Mouse (Mus musculus) CH12.LX (cell line): ENCODE results near the gene Inpp5f. TPM values are rescaled to one million over a fixed set of nuclear protein-coding genes. Genes with fewer than 3 reads are reported as not detected.

Experiments
- DNase-seq: peaks from one replicate; pipeline ENCODE4 v3.0.0-alpha.2; 2013; ENCODE audit errors: extremely low read depth
- H3K27ac ChIP-seq: 2 replicates; pipeline ENCODE4 v1.5.1; 2012; ENCODE audit warnings: low read depth, mild to moderate bottlenecking, control low read depth, moderate library complexity; ENCODE audit not compliant: insufficient read depth
- H3K27me3 ChIP-seq: replicated peaks from 2 replicates; pipeline ENCODE3; 2012; ENCODE audit warnings: inconsistent platforms
- H3K36me3 ChIP-seq, 2 experiments: replicated peaks in 1 of 2; 2 replicates each; pipeline versions ENCODE3 to v1.6.1; 2012; ENCODE audit warnings: inconsistent platforms in 1 of 2, low read length in 1 of 2, mild to moderate bottlenecking in 1 of 2, mixed read lengths in 1 of 2, moderate library complexity in 1 of 2; ENCODE audit not compliant: control insufficient read depth in 1 of 2, insufficient read depth in 1 of 2
- H3K4me1 ChIP-seq, 2 experiments: 2 replicates each; pipeline ENCODE4 v1.6.1; 2012; ENCODE audit warnings: inconsistent platforms in 1 of 2, moderate library complexity in 1 of 2; ENCODE audit not compliant: insufficient read depth in 2 of 2, control insufficient read depth in 1 of 2
- H3K4me2 ChIP-seq: 2 replicates; pipeline ENCODE4 v1.6.1; 2012; ENCODE audit warnings: low read depth, mild to moderate bottlenecking, control low read depth; ENCODE audit not compliant: poor library complexity, insufficient read depth, severe bottlenecking
- H3K4me3 ChIP-seq, 3 experiments: fragments of 150-350 bp in 1 of 3; sonication (generic) in 1 of 3; replicated peaks in 1 of 3; 2 replicates each; pipeline versions ENCODE3 to v1.5.1; 2011 to 2012; ENCODE audit warnings: low read depth in 2 of 3, low read length in 2 of 3, mild to moderate bottlenecking in 2 of 3, moderate library complexity in 2 of 3, control low read depth in 1 of 3, improper control_type of control experiment in 1 of 3, inconsistent platforms in 1 of 3, mixed read lengths in 1 of 3; ENCODE audit not compliant: poor library complexity in 1 of 3
- H3K79me2 ChIP-seq: replicated peaks from 2 replicates; pipeline ENCODE4 v1.6.1; 2012; ENCODE audit warnings: mild to moderate bottlenecking, moderate library complexity; ENCODE audit not compliant: control insufficient read depth, poor library complexity, insufficient read depth, severe bottlenecking; ENCODE audit errors: extremely low read depth
- H3K9ac ChIP-seq: 2 replicates; pipeline ENCODE4 v1.6.1; 2012; ENCODE audit warnings: low read depth, mild to moderate bottlenecking, control low read depth, moderate library complexity; ENCODE audit not compliant: insufficient read depth
- H3K9me3 ChIP-seq: replicated peaks from 2 replicates; pipeline ENCODE3; 2012; ENCODE audit warnings: low read length, inconsistent platforms, mixed read lengths
- CHD1 ChIP-seq: IDR thresholded peaks from 2 replicates; pipeline ENCODE4 v1.6.1; 2012; ENCODE audit warnings: low read depth, low read length, improper control_type of control experiment, inconsistent platforms
- ELF1 ChIP-seq: IDR thresholded peaks from 2 replicates; pipeline ENCODE4 v1.6.1; 2014; ENCODE audit warnings: low read depth, mild to moderate bottlenecking, inconsistent platforms, low read length, improper control_type of control experiment
- EP300 ChIP-seq: IDR thresholded peaks from 2 replicates; pipeline ENCODE4 v1.6.1; 2011; ENCODE audit warnings: low read length, improper control_type of control experiment
- GABPA ChIP-seq: IDR thresholded peaks from 2 replicates; pipeline ENCODE4 v1.6.1; 2012; ENCODE audit warnings: low read depth, low read length, improper control_type of control experiment, inconsistent platforms; ENCODE audit not compliant: insufficient replicate concordance
- HCFC1 ChIP-seq: IDR thresholded peaks from 2 replicates; pipeline ENCODE4 v1.6.1; 2012; ENCODE audit warnings: low read depth, mild to moderate bottlenecking, inconsistent platforms, low read length, improper control_type of control experiment
- JUN ChIP-seq: IDR thresholded peaks from 2 replicates; pipeline ENCODE4 v1.6.1; 2011; ENCODE audit warnings: low read depth, mild to moderate bottlenecking, low read length, improper control_type of control experiment, moderate library complexity; ENCODE audit not compliant: insufficient read depth
- JUND ChIP-seq: conservative IDR thresholded peaks from 2 replicates; pipeline ENCODE4 v1.6.1; 2011; ENCODE audit warnings: low read depth, low read length, improper control_type of control experiment
- KAT2A ChIP-seq: IDR thresholded peaks from 2 replicates; pipeline ENCODE4 v1.6.1; 2012; ENCODE audit warnings: low read length, improper control_type of control experiment, inconsistent platforms; ENCODE audit not compliant: insufficient replicate concordance
- MAFK ChIP-seq: IDR thresholded peaks from 2 replicates; pipeline ENCODE4 v1.6.1; 2011; ENCODE audit warnings: low read length, improper control_type of control experiment; ENCODE audit not compliant: insufficient replicate concordance
- MAZ ChIP-seq: IDR thresholded peaks from 2 replicates; pipeline ENCODE4 v1.6.1; 2012; ENCODE audit warnings: low read depth, mild to moderate bottlenecking, inconsistent platforms, low read length, improper control_type of control experiment, moderate library complexity
- MEF2A ChIP-seq: IDR thresholded peaks from 2 replicates; pipeline ENCODE4 v1.6.1; 2014; ENCODE audit warnings: low read depth, mild to moderate bottlenecking, inconsistent platforms, low read length, improper control_type of control experiment, borderline replicate concordance
- TBP ChIP-seq: conservative IDR thresholded peaks from 2 replicates; pipeline ENCODE4 v1.6.1; 2011; ENCODE audit warnings: low read depth, low read length, improper control_type of control experiment
- TCF12 ChIP-seq: IDR thresholded peaks from 2 replicates; pipeline ENCODE4 v1.6.1; 2014; ENCODE audit warnings: low read depth, mild to moderate bottlenecking, inconsistent platforms, low read length, improper control_type of control experiment
- UBTF ChIP-seq: IDR thresholded peaks from 2 replicates; pipeline ENCODE4 v1.6.1; 2012; ENCODE audit warnings: low read depth, mild to moderate bottlenecking, inconsistent platforms, low read length, improper control_type of control experiment, moderate library complexity
- USF1 ChIP-seq: IDR thresholded peaks from 2 replicates; pipeline ENCODE4 v1.6.1; 2014; ENCODE audit warnings: low read depth, mild to moderate bottlenecking, inconsistent platforms, low read length, improper control_type of control experiment
- dilution Hi-C: fragments of 300-500 bp; cut with MboI; formaldehyde crosslinking; loops from 2 replicates; pipeline ENCODE4 v1.14.3; 2020; ENCODE audit warnings: low sequenced_read_pairs; ENCODE audit not compliant: extremely low pct_unique_long_range_greater_than_20kb, extremely low pct_ligation_motif_present
- in situ Hi-C: fragments of 300-500 bp; cut with MboI; formaldehyde crosslinking; loops from 3 replicates; pipeline ENCODE4 v1.14.3; 2019; ENCODE audit warnings: low sequenced_read_pairs, low pct_ligation_motif_present, low pct_unique_long_range_greater_than_20kb, mixed read lengths
- polyA plus RNA-seq: library from polyadenylated mRNA; unstranded; fragments of >175 nt; gene quantifications from 2 replicates; pipeline ENCODE4 v1.2.1, GENCODE M21; 2012; ENCODE audit warnings: low read depth; ENCODE audit not compliant: insufficient read length
- total RNA-seq, 2 experiments: library from RNA; depleted of rRNA; stranded (reverse); fragments of 300-350 nt in 1 of 2; fragments of >200 nt in 1 of 2; gene quantifications; 2 replicates each; pipeline ENCODE4 v1.2.3; 2012 to 2014

The Inpp5f gene
- total and polyA plus RNA-seq, 3 experiments = 4.0 to 6.2 (median 5.5) TPM

DNA sequence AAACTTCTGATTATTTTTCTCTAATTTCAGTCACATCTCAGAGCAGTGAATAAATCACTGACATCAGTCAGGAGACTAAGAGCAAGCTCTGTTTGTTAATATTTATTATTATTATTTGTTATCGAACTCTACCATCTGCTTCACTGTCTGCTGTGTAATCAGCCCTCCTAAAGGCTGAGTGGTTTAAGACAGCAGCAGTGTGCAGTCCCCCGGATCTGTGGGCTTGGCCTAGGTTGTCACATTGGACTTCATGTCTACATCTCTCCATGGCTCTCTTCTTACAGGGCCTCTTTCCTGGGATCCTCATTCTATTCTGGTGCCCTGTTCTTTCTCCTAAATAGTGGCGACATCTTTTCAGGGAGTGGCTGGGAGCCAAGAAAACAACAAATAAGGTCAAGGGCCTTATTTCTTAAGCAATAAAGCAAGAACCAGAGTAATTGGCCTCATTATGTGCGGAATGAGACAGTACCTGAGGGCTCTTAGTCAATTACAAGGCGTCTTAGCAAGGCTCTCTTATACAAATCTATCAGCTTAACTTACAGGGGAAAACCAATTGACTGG is 28.9 kb downstream of the Inpp5f start:
- Histone ChIP-seq H3K4me2 (no peak overlapping the region), H3K4me1 (peaks cover 0 to 7% of the 10 kb centered on the region in 2 experiments; a peak in 2 of 4 replicates), H3K36me3 (no peaks in the 10 kb centered on the region), H3K9me3 (no peaks in the 10 kb centered on the region), H3K4me3 (no peak overlapping the region), H3K27me3 (no peaks in the 10 kb centered on the region), H3K9ac (no peak overlapping the region), H3K79me2 (no peaks in the 10 kb centered on the region), H3K27ac (no peak overlapping the region)
- in situ Hi-C loops (no loop called here), dilution Hi-C loops (no loop called here)
- TF ChIP-seq CHD1 (no peak), MEF2A (no peak), HCFC1 (no peak), UBTF (no peak), KAT2A (no peak), GABPA (no peak), MAZ (no peak), ELF1 (no peak), JUN (no peak), USF1 (no peak), JUND (no peak), TBP (no peak)
- DNase-seq = no peak

- dilution Hi-C loops = no loop called here
- no peak overlapping the region for H3K4me3 ChIP-seq
- in situ Hi-C loops = no loop called here
- no peak for TF ChIP-seq TCF12
- no peak for TF ChIP-seq MAFK
- no peak for TF ChIP-seq ELF1
- TF ChIP-seq, all 38 proteins: peak for 0
- Histone ChIP-seq H3K27ac (no peak overlapping the region), H3K4me1 (peaks cover 0 to 6% of the 10 kb centered on the region in 2 experiments; a peak in 2 of 4 replicates), H3K9ac (no peak overlapping the region), H3K36me3 (no peaks in the 10 kb centered on the region), H3K9me3 (no peaks in the 10 kb centered on the region), H3K4me2 (no peak overlapping the region), H3K27me3 (no peaks in the 10 kb centered on the region), H3K79me2 (no peaks in the 10 kb centered on the region)
- DNase-seq = no peak
Measured at GRCm38 (mm10) chr7:128641571-128641970, 30.4 kb downstream of the Inpp5f start.

DNA sequence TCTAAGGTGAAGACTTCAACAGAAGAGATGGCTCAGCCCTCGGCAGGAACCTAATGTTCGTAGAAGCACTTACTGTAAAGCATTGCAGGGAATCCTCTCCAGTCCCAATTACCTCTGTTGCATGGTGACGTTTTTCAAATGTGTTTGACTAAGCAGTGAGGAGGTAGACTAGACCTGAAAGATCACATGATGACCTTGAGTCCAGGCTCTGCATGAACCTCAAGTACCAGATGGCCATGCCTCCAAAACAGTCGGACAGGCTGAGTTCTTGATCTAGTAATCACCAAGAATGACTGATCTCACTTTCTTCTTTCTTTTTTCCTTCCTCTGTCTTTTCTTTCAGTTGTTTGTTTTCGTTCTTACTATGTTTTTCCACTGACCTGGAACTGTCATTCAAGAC is 31.3 kb downstream of the Inpp5f start:
- Histone ChIP-seq H3K9me3 (no peaks in the 10 kb centered on the region), H3K9ac (no peak overlapping the region; the same call in 1 of the 2 replicates), H3K27me3 (no peaks in the 10 kb centered on the region)
- in situ Hi-C loops (no loop called here), dilution Hi-C loops (no loop called here)
- TF ChIP-seq ELF1 (no peak), EP300 (peak; percentile 58; the same call in 1 of the 2 replicates), JUND (peak; percentile 34; the same call in 1 of the 2 replicates)
- TF ChIP-seq, all 38 proteins: peak for 2
- no peak overlapping the region for H3K27ac ChIP-seq
- H3K4me3 ChIP-seq = no peak overlapping the region
- H3K36me3 ChIP-seq = no peaks in the 10 kb centered on the region
- DNase-seq = peak; percentile 13
- H3K4me2 ChIP-seq = no peak overlapping the region; the same call in 1 of the 2 replicates
- H3K79me2 ChIP-seq = no peaks in the 10 kb centered on the region
- peaks cover 0 to 5% of the 10 kb centered on the region in 2 experiments; a peak in 2 of 4 replicates for H3K4me1 ChIP-seq
